Mouse (Mus musculus) embryonic stem cell, embryonic (primary cell): ENCODE measurements at regions not wholly inside any gene's neighbourhood (a gene's known extent, or its start where the extent isn't known, plus 50 kb on each side); places are given as distances from the start of the nearest gene placed in this dataset.
"Not testable (repeated sequence)": the region's sequence is repeated elsewhere in the genome, so short reads cannot be mapped to it uniquely, and the experiment has no call there.

Source experiments
- CTCF ChIA-PET, 4 experiments: fragments of 300-600 bp in 2 of 4; fragments of 350-600 bp in 2 of 4; sonication (Branson Sonifier 250); formaldehyde crosslinking; loops; one replicate each; lab custom pipeline; 2022; ENCODE audit warnings: inconsistent platforms in 2 of 4; lab: Charles Lee
- POLR2A ChIA-PET, 4 experiments: fragments of 300-600 bp in 2 of 4; fragments of 350-600 bp in 2 of 4; sonication (Branson Sonifier 250); formaldehyde crosslinking; loops; one replicate each; lab custom pipeline; 2022; ENCODE audit warnings: antibody characterized with exemption in 4 of 4, inconsistent platforms in 1 of 4; lab: Charles Lee

- ChIA-PET POLR2A (no interaction called here), CTCF (no interaction called here)
Measured at GRCm38 (mm10) chr2:107869304-107869958, 579.0 kb downstream of the Kcna4 start.

- ChIA-PET POLR2A (no interaction called here), CTCF (no interaction called here)
Measured at GRCm38 (mm10) chr2:107879663-107880062, 589.2 kb downstream of the Kcna4 start.

- ChIA-PET POLR2A (no interaction called here), CTCF (no interaction called here)
Measured at GRCm38 (mm10) chr2:107886063-107886762, 595.8 kb downstream of the Kcna4 start.

- ChIA-PET POLR2A (no interaction called here), CTCF (no interaction called here)
Measured at GRCm38 (mm10) chr2:107888245-107888644, 597.8 kb downstream of the Kcna4 start.

GRCm38 (mm10) chr2:107925116-107925515, 634.7 kb downstream of the Kcna4 start:
- ChIA-PET CTCF (no interaction called here), POLR2A (no interaction called here)

GRCm38 (mm10) chr2:107926606-107927005, 636.2 kb downstream of the Kcna4 start:
- ChIA-PET CTCF (no interaction called here), POLR2A (no interaction called here)

DNA sequence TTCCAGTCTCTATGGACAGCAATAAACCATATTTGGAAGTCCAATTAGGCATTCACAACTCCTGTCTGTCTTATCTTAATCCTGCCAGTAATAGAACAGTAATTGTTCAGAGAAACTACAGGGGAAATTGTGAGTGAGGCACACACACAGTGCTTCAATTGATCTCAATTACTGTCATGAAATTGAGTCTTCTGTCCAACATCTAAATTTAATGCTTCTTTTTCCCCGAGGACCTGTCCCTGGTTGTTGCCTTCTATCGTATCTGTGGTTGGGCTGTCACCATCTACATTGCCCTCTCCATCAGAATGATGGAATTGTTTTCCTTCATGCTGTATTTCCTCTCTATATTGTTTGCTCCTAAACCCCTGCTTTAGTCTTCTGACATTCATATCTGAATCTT, 644.9 kb downstream of the Kcna4 start:
- ChIA-PET CTCF (no interaction called here), POLR2A (no interaction called here)

GRCm38 (mm10) chr2:107935775-107936174, 645.3 kb downstream of the Kcna4 start:
- CTCF ChIA-PET, result no interaction called here
- POLR2A ChIA-PET, result no interaction called here

DNA sequence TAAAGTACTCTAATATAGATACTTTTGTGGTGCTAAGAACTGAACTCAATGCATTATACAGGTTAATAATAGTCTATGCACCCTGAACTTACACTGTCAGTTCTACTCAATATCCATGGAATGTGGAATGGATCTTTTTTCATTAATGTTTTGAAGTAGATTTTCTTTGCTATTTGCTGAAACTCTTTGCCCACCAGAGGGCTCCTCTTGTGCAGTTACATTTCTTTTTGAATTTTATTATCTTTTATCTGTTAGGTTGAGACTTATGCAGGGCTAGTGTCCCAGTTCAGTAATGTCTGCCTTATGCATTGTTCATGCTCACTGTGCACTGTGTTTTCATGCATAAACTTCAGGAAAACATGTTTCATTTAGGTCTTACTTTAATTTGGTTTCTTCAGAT, 650.9 kb downstream of the Kcna4 start:
- ChIA-PET CTCF (no interaction called here), POLR2A (no interaction called here)

DNA sequence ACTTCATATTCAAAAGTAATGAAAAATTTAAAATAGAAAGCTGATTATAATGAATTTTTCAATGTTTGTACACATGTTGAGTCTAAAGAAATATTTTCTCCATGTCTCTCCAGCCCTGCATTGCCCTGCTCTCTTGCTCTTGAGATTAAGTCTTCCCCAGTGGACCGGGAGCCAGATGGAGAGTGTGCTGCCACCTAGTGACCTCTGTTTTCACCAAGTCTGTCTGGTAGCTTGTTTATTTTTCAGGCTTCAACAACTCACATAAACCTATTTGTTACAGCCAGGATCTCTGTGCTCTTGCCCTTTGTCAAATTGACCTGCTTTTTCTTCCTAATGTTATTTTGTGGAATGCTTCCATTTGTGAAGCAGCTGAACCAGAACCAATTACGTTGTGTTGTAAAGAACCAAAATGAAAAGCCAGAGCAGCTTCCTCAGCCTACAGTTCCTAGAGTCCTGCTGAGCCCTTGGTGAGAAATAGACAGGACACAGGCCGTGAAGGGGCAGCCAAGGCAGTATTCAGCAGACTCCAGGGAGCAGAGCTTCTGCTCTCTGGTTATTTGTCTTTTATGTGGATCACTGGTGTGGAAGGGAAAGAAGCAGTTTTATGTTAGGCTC, 655.5 kb downstream of the Kcna4 start:
- ChIA-PET CTCF (interaction anchor here in 1 of 4 experiments (1.2 kb wide), 1 partner anchor 22 kb away, joined by 3 read pairs; no protein-coding TSS in a partner anchor), POLR2A (interaction anchor here in 1 of 4 experiments (0.6 kb wide), 1 partner anchor 14 kb away, joined by 3 read pairs; no protein-coding TSS in a partner anchor)

GRCm38 (mm10) chr2:107955608-107956127, 665.2 kb downstream of the Kcna4 start:
- POLR2A ChIA-PET, CTCF ChIA-PET: not testable (repeated sequence)

- CTCF ChIA-PET, POLR2A ChIA-PET: not testable (repeated sequence)
Measured at GRCm38 (mm10) chr2:107963921-107964320, 673.5 kb downstream of the Kcna4 start.

GRCm38 (mm10) chr2:107964841-107965240, 674.4 kb downstream of the Kcna4 start:
- ChIA-PET CTCF (no interaction called here), POLR2A (no interaction called here)

DNA sequence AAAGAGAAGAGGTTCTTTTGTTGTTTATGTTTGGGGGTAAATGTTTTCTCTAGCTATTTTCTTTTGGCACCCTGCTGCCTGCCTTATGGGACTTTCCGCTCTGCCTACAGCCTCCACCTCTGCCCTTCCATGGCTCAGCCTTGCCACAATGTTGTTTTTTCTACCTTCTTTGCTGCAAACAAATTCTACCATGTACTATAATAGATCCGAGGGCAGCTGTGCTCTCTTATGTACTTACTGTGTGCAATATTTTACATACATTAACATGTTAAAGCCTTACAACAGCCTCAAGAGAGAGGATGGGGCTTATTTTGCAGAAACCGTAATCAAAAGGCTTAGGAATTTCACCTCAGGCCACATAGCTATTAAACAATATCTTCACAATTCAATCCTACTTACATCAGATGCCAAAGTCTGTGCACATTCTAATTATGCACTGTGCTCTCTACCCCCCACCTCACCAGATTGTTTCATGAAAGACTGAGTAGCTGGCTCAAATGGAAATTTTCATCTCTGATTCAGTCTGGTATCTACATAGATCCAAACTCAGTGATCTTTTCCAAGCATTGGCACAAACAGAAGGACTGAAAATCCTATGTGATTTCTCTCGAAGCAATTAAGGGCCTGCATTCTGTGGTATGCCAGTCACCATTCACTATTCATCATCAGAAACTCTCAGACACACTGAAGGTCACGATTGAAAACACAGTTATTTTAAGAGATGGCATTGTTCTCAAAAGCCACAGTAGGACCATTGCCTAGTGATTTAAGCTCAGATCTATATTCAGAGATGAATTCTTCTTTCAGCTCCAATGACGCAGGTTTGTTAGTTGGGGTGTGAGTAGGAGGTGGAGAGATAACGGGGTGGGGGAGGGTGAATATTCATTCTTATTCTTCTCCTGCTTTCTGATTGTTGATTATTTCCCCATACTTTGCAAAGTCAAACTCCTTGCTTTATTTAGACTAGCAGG, 675.2 kb downstream of the Kcna4 start:
- POLR2A ChIA-PET, result interaction anchor here in 1 of 4 experiments (1.0 kb wide), 1 partner anchor 182 kb away, joined by 3 read pairs; no protein-coding TSS in a partner anchor
- CTCF ChIA-PET, result no interaction called here

DNA sequence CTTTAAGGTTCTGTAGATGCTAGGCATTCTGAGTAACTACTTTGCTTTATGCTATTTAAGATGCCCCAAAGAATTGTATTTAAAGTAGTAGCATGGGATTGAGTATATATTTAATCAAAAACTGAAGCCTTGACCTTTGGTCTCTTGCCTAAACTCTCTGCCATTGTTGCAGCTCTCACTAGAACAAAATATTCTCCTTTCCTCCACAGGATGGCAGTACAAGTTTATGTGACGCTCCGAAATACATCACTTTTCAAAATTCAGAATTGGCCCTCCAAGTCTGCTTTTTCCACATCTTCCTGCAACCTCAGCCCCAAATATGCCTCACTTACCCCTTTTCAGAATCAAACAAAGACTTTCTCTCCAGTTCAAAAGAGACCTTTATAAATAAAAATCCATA, 678.1 kb downstream of the Kcna4 start:
- CTCF ChIA-PET, result interaction anchor here in 2 of 4 experiments (0.9 to 2.2 kb wide), 2 partner anchors 23 to 1726 kb away, joined by 3 to 7 read pairs; no protein-coding TSS in a partner anchor

GRCm38 (mm10) chr2:107969526-107969925, 679.1 kb downstream of the Kcna4 start:
- ChIA-PET POLR2A (no interaction called here), CTCF (interaction anchor here in 3 of 4 experiments (0.5 to 2.2 kb wide), 4 partner anchors 58 to 1935 kb away, joined by 3 to 7 read pairs (median 4); no protein-coding TSS in a partner anchor)

More for the DNA sequence above, 678.1 kb downstream of the Kcna4 start:
- POLR2A ChIA-PET, result no interaction called here

DNA sequence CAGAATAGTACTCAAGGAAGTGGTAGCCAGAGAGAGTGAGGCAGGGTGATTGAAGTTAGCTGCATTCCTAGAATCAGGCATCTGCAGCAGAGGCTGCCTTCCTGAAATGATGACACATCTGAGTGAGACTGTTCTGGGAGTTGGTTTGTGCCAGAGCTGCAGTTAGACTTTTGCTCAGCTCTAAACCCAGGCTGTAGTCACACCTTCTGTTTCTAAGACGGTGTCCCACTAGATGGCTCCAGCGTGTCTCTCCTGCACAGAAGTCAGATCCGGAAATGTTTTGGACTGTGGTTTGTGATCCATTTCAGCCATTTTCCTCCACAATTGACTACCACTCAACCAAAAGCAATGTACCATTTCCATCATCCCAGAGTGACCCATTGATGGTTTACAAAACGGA, 683.1 kb downstream of the Kcna4 start:
- POLR2A ChIA-PET, result no interaction called here
- CTCF ChIA-PET, result no interaction called here

DNA sequence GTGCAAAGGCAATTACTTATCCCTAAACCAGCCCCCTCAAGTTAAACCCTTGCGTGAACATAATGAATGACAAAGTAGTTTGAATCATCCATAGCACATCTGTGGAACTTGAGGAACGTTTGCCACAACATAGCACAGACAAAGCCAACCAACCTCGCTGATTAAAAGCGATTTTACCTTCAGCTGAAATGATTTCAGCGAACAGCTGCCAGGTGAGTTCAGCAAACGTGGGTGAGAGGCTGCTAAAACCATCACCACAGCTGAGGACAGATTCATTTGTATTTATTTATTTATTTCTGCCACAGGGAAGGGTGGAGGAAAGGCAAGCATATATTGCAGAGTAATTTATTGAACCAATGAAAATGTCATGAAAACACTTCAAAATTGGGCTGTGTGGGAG, 704.4 kb downstream of the Kcna4 start:
- CTCF ChIA-PET, result no interaction called here
- POLR2A ChIA-PET, result no interaction called here

GRCm38 (mm10) chr2:108011534-108011933, 721.1 kb downstream of the Kcna4 start:
- ChIA-PET POLR2A (no interaction called here), CTCF (no interaction called here)
